ENCODE assay signal across 8 mouse cellular contexts in the genomic region with DNA sequence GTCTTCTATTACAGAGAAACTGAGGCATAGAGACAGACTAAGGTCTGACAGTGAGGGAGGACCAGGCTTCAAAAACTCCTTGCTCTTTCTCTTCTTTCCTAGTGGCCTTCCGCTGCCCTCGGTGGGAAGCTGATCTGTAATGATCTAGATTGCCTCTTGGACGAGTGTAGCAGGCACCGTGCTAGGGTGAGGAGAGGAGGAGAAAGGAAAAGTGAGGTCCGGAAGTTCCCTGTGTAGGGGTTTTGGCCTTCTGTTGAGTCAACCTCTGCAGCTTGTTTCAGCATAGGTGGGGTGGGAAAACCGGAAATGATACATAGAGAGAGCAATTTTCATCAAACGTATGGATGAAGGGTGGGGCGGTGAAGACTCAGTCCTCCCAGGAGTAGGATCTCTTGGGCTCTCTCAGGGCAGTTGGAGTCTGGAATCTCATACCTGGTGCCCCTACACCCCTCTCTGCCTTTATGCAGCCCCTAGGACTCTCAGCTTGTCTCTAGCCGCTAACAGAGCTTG. TPM values are rescaled to one million over a fixed set of nuclear protein-coding genes. Genes with fewer than 3 reads are reported as not detected.
A peak's percentile ranks its signal among the peaks of the same experiment; 100 is the strongest.
DNase-seq lines count a peak whose midpoint lies in the region; ATAC-seq and TF ChIP-seq lines count a peak whose summit lies in the region.

No protein-coding gene starts in this region.

- no peaks in the 10 kb centered on the region for H3K9me3 ChIP-seq in kidney, embryonic 14.5 days (ENCODE audit: control insufficient read depth, low read length)
- H3K9me3 ChIP-seq in CH12.LX (replicated peaks; ENCODE audit: low read length), result no peaks in the 10 kb centered on the region
- H3K9me3 ChIP-seq in embryonic facial prominence, embryonic 14.5 days (ENCODE audit: control insufficient read depth, low read length), result no peaks in the 10 kb centered on the region
- no peaks in the 10 kb centered on the region for H3K9me3 ChIP-seq in liver, embryonic 12.5 days (replicated peaks)

- 49% methylated on average over 9 of the region's 9 CpGs for WGBS in kidney, embryonic 14.5 days
- WGBS in kidney, adult 2 months, result 68% methylated on average over 9 of the region's 9 CpGs
- WGBS in embryonic facial prominence, embryonic 14.5 days, result 53% methylated on average over 9 of the region's 9 CpGs
- WGBS in liver, embryonic 12.5 days (ENCODE audit: insufficient replicate concordance), result 43% methylated on average over 9 of the region's 9 CpGs

- H3K4me2 ChIP-seq in kidney, embryonic 14.5 days (replicated peaks; ENCODE audit: low read depth, low read length), result peak overlapping the region; percentile 92
- peak overlapping the region; percentile 83 for H3K4me2 ChIP-seq in CH12.LX (ENCODE audit: insufficient read depth, low read depth, poor library complexity, severe bottlenecking)
- peak overlapping the region; percentile 90 for H3K4me2 ChIP-seq in embryonic facial prominence, embryonic 14.5 days (ENCODE audit: low read depth, low read length)
- H3K4me2 ChIP-seq in liver, embryonic 12.5 days, result peak overlapping the region; percentile 97

- in situ Hi-C loops in CH12.LX (cut with MboI; ENCODE audit: low pct_ligation_motif_present, low pct_unique_long_range_greater_than_20kb, low sequenced_read_pairs), result no loop called here

- no peaks in the 10 kb centered on the region for H3K27me3 ChIP-seq in kidney, embryonic 14.5 days (ENCODE audit: control insufficient read depth, insufficient read depth, low read length)
- no peaks in the 10 kb centered on the region for H3K27me3 ChIP-seq in kidney, adult 2 months (replicated peaks; ENCODE audit: control insufficient read depth, insufficient read depth, low read length)
- peaks cover 4% of the 10 kb centered on the region for H3K27me3 ChIP-seq in CH12.LX (replicated peaks)
- H3K27me3 ChIP-seq in embryonic facial prominence, embryonic 14.5 days (replicated peaks; ENCODE audit: control insufficient read depth, insufficient read depth, low read length), result no peaks in the 10 kb centered on the region
- peaks cover 56% of the 10 kb centered on the region for H3K27me3 ChIP-seq in liver, embryonic 12.5 days (replicated peaks)

- H3K36me3 ChIP-seq in kidney, embryonic 14.5 days (ENCODE audit: control insufficient read depth, insufficient read depth, low read length), result no peaks in the 10 kb centered on the region
- H3K36me3 ChIP-seq in kidney, adult 2 months (ENCODE audit: control insufficient read depth, insufficient read depth, low read length), result no peaks in the 10 kb centered on the region
- peaks cover 11 to 35% of the 10 kb centered on the region in 2 experiments for H3K36me3 ChIP-seq in CH12.LX (replicated peaks in 1 of 2; ENCODE audit: control insufficient read depth in 1 of 2, insufficient read depth in 1 of 2, low read length in 1 of 2)
- H3K36me3 ChIP-seq in embryonic facial prominence, embryonic 14.5 days (ENCODE audit: control insufficient read depth, insufficient read depth, low read length), result no peaks in the 10 kb centered on the region
- H3K36me3 ChIP-seq in liver, embryonic 12.5 days, result no peaks in the 10 kb centered on the region

- no peak overlapping the region for H3K9ac ChIP-seq in kidney, embryonic 14.5 days (ENCODE audit: low read depth, low read length)
- peak overlapping the region; percentile 82; the same call in 1 of the 2 replicates for H3K9ac ChIP-seq in CH12.LX (ENCODE audit: insufficient read depth, low read depth)
- no peak overlapping the region for H3K9ac ChIP-seq in embryonic facial prominence, embryonic 14.5 days (ENCODE audit: low read depth, low read length)
- peak overlapping the region; percentile 77; the same call in 1 of the 2 replicates for H3K9ac ChIP-seq in liver, embryonic 12.5 days

- H3K4me1 ChIP-seq in kidney, embryonic 14.5 days (ENCODE audit: control insufficient read depth, insufficient read depth, low read length), result peaks cover 16% of the 10 kb centered on the region
- H3K4me1 ChIP-seq in kidney, adult 2 months (ENCODE audit: control insufficient read depth, insufficient read depth, low read length), result peaks cover 4% of the 10 kb centered on the region
- peaks cover 18 to 61% of the 10 kb centered on the region in 2 experiments for H3K4me1 ChIP-seq in CH12.LX (ENCODE audit: control insufficient read depth in 1 of 2, insufficient read depth in 2 of 2)
- H3K4me1 ChIP-seq in embryonic facial prominence, embryonic 14.5 days (ENCODE audit: control insufficient read depth, insufficient read depth, low read length), result peaks cover 17% of the 10 kb centered on the region
- peaks cover 25% of the 10 kb centered on the region for H3K4me1 ChIP-seq in liver, embryonic 12.5 days

- TF ChIP-seq EP300 in CH12.LX (IDR thresholded peaks at IDR 0.05; ENCODE audit: low read length), result no peak

- dilution Hi-C loops in CH12.LX (cut with MboI; ENCODE audit: extremely low pct_ligation_motif_present, extremely low pct_unique_long_range_greater_than_20kb, low sequenced_read_pairs), result no loop called here

- TF ChIP-seq RAD21 in CH12.LX (IDR thresholded peaks at IDR 0.05; ENCODE audit: low read depth, low read length), result no peak

- ATAC-seq in kidney, embryonic 14.5 days (ENCODE audit: low FRiP score, low TSS enrichment), result no peak
- ATAC-seq in embryonic facial prominence, embryonic 14.5 days (ENCODE audit: low read depth), result 0 out of 2 replicates have a peak, but pooled peaks have one; percentile 0
- ATAC-seq in liver, embryonic 12.5 days, result no peak
- ATAC-seq in monocyte, adult 5-6 weeks (replicated peaks; ENCODE audit: insufficient number of reproducible peaks, low FRiP score, low TSS enrichment, poor library complexity, severe bottlenecking), result no peak

- no peak for DNase-seq in kidney, adult 2 months
- DNase-seq in CH12.LX (ENCODE audit: extremely low read depth), result no peak
- no peak for DNase-seq in embryonic facial prominence, embryonic 14.5 days (ENCODE audit: low spot score)
- no peak for DNase-seq in urinary bladder, adult 18-20 months (ENCODE audit: low spot score in 2 of 2)
- no peak for DNase-seq in adrenal gland, adult 2 months

- H3K27ac ChIP-seq in kidney, embryonic 14.5 days (ENCODE audit: low read depth, low read length), result no peak overlapping the region
- H3K27ac ChIP-seq in kidney, adult 2 months (ENCODE audit: insufficient read depth, low read depth, low read length), result no peak overlapping the region
- H3K27ac ChIP-seq in CH12.LX (ENCODE audit: insufficient read depth, low read depth), result no peak overlapping the region
- no peak overlapping the region for H3K27ac ChIP-seq in embryonic facial prominence, embryonic 14.5 days (replicated peaks; ENCODE audit: low read depth, low read length)
- no peak overlapping the region for H3K27ac ChIP-seq in liver, embryonic 12.5 days

- H3K79me2 ChIP-seq in CH12.LX (replicated peaks; ENCODE audit: control insufficient read depth, extremely low read depth, insufficient read depth, poor library complexity, severe bottlenecking), result peaks cover 13% of the 10 kb centered on the region

- no peak for TF ChIP-seq CTCF in kidney, adult 2 months (conservative IDR thresholded peaks at IDR 0.05; ENCODE audit: insufficient read depth, insufficient read length, low read depth, low read length)
- no peak for TF ChIP-seq CTCF in CH12.LX (conservative IDR thresholded peaks at IDR 0.05 in 1 of 2, IDR thresholded peaks at IDR 0.05 in 1 of 2; ENCODE audit: low read depth in 2 of 2, low read length in 2 of 2)

- TF ChIP-seq POLR2A in kidney, adult 2 months (IDR thresholded peaks at IDR 0.05; ENCODE audit: low read depth, low read length), result no peak
- TF ChIP-seq POLR2A in CH12.LX (IDR thresholded peaks at IDR 0.05; ENCODE audit: low read depth, low read length), result no peak

- H3K4me3 ChIP-seq in kidney, embryonic 14.5 days (ENCODE audit: low read length), result peak overlapping the region; percentile 64; the same call in 1 of the 2 replicates
- H3K4me3 ChIP-seq in kidney, adult 2 months (ENCODE audit: insufficient read depth, low read depth, low read length), result no peak overlapping the region
- H3K4me3 ChIP-seq in CH12.LX (replicated peaks in 1 of 3; ENCODE audit: low read depth in 2 of 3, low read length in 2 of 3, poor library complexity in 1 of 3), result peak overlapping the region; percentile 64 to 73 (median 70)
- H3K4me3 ChIP-seq in embryonic facial prominence, embryonic 14.5 days (ENCODE audit: low read depth, low read length), result peak overlapping the region; percentile 62; the same call in 1 of the 2 replicates
- peak overlapping the region; percentile 71 for H3K4me3 ChIP-seq in liver, embryonic 12.5 days

RNA-seq across cellular contexts. Expression of gene Arid5a, which starts 1.5 kb away (rescaled TPM):
- polyA plus RNA-seq in kidney, embryonic 14.5 days (2014; fragmentation: Nextera tagmentation; extraction: Ambion mirVana), result 2.3 and 4.5 TPM in 2 replicates
- polyA plus RNA-seq in kidney, adult 2 months (2012; rRNA removed), result 3.3 and 4.5 TPM in 2 replicates
- 15.2 and 19.6 TPM in 2 replicates for total RNA-seq in CH12.LX (2012; rRNA removed)
- total RNA-seq in CH12.LX (2014; rRNA removed), result 16.0 and 17.0 TPM in 2 replicates
- polyA plus RNA-seq in CH12.LX (2012; ENCODE audit: insufficient read length, low read depth), result 13.2 and 16.1 TPM in 2 replicates
- polyA plus RNA-seq in embryonic facial prominence, embryonic 14.5 days (2014; fragmentation: Nextera tagmentation; extraction: Ambion mirVana), result 12.7 and 13.7 TPM in 2 replicates
- polyA plus RNA-seq in liver, embryonic 12.5 days (2016; fragmentation: Nextera tagmentation; extraction: Ambion mirVana), result 2.3 and 3.4 TPM in 2 replicates
- total RNA-seq in adrenal gland, adult 2 months (2021), result 1 to 10 TPM; 5.2 to 5.9 TPM
- 4.1 and 5.3 TPM in 2 replicates for polyA plus RNA-seq in adrenal gland, adult 2 months (2012; rRNA removed)
- 47.3 to 80.2 TPM (median 65.0 TPM) in 3 replicates for total RNA-seq in monocyte, adult 5-6 weeks (2017)

RNA-seq across cellular contexts. Expression of gene Neurl3, which starts 34.5 kb away (rescaled TPM):
- polyA plus RNA-seq in kidney, embryonic 14.5 days (2014; fragmentation: Nextera tagmentation; extraction: Ambion mirVana), result 10.8 and 17.4 TPM in 2 replicates
- polyA plus RNA-seq in kidney, adult 2 months (2012; rRNA removed), result 7.4 and 9.9 TPM in 2 replicates
- 0.08 TPM in 1 of 2 replicates, not detected in the other for total RNA-seq in CH12.LX (2012; rRNA removed)
- 0.08 TPM in 1 of 2 replicates, not detected in the other for total RNA-seq in CH12.LX (2014; rRNA removed)
- polyA plus RNA-seq in CH12.LX (2012; ENCODE audit: insufficient read length, low read depth), result 0.09 and 0.10 TPM in 2 replicates
- 1.8 and 2.1 TPM in 2 replicates for polyA plus RNA-seq in embryonic facial prominence, embryonic 14.5 days (2014; fragmentation: Nextera tagmentation; extraction: Ambion mirVana)
- 3.4 and 3.7 TPM in 2 replicates for polyA plus RNA-seq in liver, embryonic 12.5 days (2016; fragmentation: Nextera tagmentation; extraction: Ambion mirVana)
- 1 to 10 TPM; 4.3 to 9.5 TPM for total RNA-seq in adrenal gland, adult 2 months (2021)
- polyA plus RNA-seq in adrenal gland, adult 2 months (2012; rRNA removed), result 6.3 and 7.6 TPM in 2 replicates
- 315 to 366 TPM (median 360 TPM) in 3 replicates for total RNA-seq in monocyte, adult 5-6 weeks (2017)

RNA-seq across cellular contexts. Expression of gene Kansl3, which starts 60.0 kb away (rescaled TPM):
- polyA plus RNA-seq in kidney, embryonic 14.5 days (2014; fragmentation: Nextera tagmentation; extraction: Ambion mirVana), result 30.2 and 46.2 TPM in 2 replicates
- polyA plus RNA-seq in kidney, adult 2 months (2012; rRNA removed), result 63.8 and 83.5 TPM in 2 replicates
- total RNA-seq in CH12.LX (2012; rRNA removed) (16.5 and 17.0 TPM in 2 replicates), CH12.LX (2014; rRNA removed) (14.3 TPM in 2 replicates)
- polyA plus RNA-seq in CH12.LX (2012; ENCODE audit: insufficient read length, low read depth), result 19.7 and 21.2 TPM in 2 replicates
- polyA plus RNA-seq in embryonic facial prominence, embryonic 14.5 days (2014; fragmentation: Nextera tagmentation; extraction: Ambion mirVana), result 35.1 and 37.1 TPM in 2 replicates
- polyA plus RNA-seq in liver, embryonic 12.5 days (2016; fragmentation: Nextera tagmentation; extraction: Ambion mirVana), result 20.3 and 20.7 TPM in 2 replicates
- 100 to 1,000 TPM; 101 to 109 TPM for total RNA-seq in adrenal gland, adult 2 months (2021)
- polyA plus RNA-seq in adrenal gland, adult 2 months (2012; rRNA removed), result 60.7 and 68.8 TPM in 2 replicates
- 48.0 to 68.9 TPM (median 53.4 TPM) in 3 replicates for total RNA-seq in monocyte, adult 5-6 weeks (2017)

Comparison
In these comparisons a context has a peak if more than half of its experiments do, and no peak if none do; other contexts are left out.
1. H3K9ac ChIP-seq: peak in CH12.LX (single experiment) and liver, embryonic 12.5 days (single experiment); none in kidney, embryonic 14.5 days (single experiment) and embryonic facial prominence, embryonic 14.5 days (single experiment).
2. Peak in every context shown above with its lines, with median percentiles within 50 percentile points of each other: H3K4me2 ChIP-seq.